Mouse (Mus musculus): ENCODE measurements around the gene Cab39. TPM values are rescaled to one million over a fixed set of nuclear protein-coding genes. Genes with fewer than 3 reads are reported as not detected.

Gene Cab39
- polyA plus RNA-seq, 1 experiment from 2014 or later = 33.6 TPM

DNA sequence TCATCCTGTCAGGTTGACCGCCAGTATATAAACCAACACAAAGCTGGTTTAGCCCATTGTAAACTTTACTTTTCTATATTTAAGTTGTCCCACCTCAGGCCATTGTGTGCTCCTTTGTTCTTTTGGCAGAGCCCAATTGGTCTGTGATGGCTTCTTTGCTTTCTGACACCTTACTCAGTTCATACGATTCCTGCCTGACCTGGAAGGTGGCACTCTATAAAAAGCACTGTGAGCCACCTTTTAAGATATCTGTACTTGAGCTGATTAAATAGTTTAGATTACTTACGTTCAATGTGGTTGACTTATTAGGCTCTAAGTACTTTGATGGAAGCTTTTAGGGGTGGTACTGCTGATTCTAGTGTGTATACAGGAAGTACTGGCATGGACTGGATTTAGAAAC is 46.1 kb downstream of the Cab39 start:
- no peak for DNase-seq (ENCODE audit: low spot score)
- Histone ChIP-seq H3K36me3 (replicated peaks) (peaks cover 64% of the 10 kb centered on the region), H3K4me1 (no peaks in the 10 kb centered on the region), H3K4me3 (no peak overlapping the region), H3K9me3 (no peaks in the 10 kb centered on the region), H3K27ac (replicated peaks) (no peak overlapping the region), H3K27me3 (replicated peaks; ENCODE audit: low read depth, poor library complexity, severe bottlenecking) (no peaks in the 10 kb centered on the region)
- 87% methylated on average over 3 of the region's 3 CpGs for WGBS

DNA sequence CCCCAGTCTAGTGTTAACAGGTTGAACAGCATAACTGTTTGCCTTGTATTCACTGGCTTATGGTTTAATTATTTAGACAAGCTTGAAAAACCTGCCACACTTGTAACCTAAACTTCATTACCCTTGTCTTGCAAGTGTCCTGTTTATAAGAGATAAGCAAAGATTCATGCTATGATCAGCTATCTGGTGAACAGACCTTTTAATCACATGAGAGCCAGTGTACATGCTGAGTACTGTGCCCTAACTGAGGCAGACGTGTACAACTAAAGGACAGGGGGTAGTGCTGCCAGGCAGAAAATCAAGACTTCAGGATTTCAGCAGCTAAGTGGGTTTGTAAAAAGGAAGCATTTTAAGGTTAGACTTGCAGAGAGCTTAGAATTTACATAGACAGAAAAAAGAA is 46.5 kb downstream of the Cab39 start:
- H3K4me3 ChIP-seq = no peak overlapping the region
- WGBS = 84% methylated on average over 1 of the region's 1 CpGs
- peaks cover 64% of the 10 kb centered on the region for H3K36me3 ChIP-seq (replicated peaks)
- no peaks in the 10 kb centered on the region for H3K4me1 ChIP-seq
- H3K9me3 ChIP-seq = no peaks in the 10 kb centered on the region
- H3K27ac ChIP-seq (replicated peaks) = no peak overlapping the region
- no peaks in the 10 kb centered on the region for H3K27me3 ChIP-seq (replicated peaks; ENCODE audit: low read depth, poor library complexity, severe bottlenecking)
- no peak for DNase-seq (ENCODE audit: low spot score)

DNA sequence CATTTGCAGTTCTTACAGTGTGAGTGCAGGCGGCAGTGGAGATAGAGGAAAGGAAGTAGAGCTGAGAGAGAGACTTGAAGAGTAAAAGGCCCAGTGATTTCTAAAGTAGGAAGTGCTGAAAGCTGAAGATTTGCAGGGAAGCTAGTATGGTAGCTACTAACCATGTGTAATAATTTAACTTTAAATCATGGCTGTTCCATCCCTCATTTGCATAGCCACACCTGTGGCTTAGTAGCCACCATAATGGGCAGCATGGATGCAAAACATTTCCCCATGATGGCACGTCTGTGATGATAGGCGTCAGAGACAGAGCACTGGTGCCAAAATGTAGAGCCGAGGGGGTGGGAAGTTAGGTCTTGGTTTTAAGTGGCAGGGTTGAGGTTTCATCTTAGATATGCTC is 47.2 kb downstream of the Cab39 start:
- H3K4me3 ChIP-seq = no peak overlapping the region
- no peaks in the 10 kb centered on the region for H3K9me3 ChIP-seq
- no peaks in the 10 kb centered on the region for H3K4me1 ChIP-seq
- peaks cover 64% of the 10 kb centered on the region for H3K36me3 ChIP-seq (replicated peaks)
- no peak for DNase-seq (ENCODE audit: low spot score)
- WGBS = 88% methylated on average over 4 of the region's 4 CpGs
- no peaks in the 10 kb centered on the region for H3K27me3 ChIP-seq (replicated peaks; ENCODE audit: low read depth, poor library complexity, severe bottlenecking)
- no peak overlapping the region for H3K27ac ChIP-seq (replicated peaks)

DNA sequence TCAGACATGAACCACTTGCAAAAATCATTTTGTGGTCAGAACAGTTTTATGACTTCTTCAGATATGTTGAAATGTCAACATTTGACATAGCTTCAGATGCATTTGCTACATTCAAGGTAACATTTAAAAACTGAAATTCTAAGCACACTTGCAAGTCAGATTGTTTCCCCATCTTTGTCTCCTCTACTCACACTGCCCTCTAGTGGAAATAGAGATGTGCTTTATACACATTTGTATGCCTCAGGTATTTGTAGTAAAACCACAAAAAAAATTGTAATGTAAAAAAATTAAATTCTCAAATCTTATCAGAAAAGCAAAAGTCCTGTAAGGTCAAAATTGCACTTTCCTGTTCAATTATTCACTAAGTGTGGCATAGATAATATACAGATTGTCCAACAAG is 49.0 kb downstream of the Cab39 start:
- no peaks in the 10 kb centered on the region for H3K27me3 ChIP-seq (replicated peaks; ENCODE audit: low read depth, poor library complexity, severe bottlenecking)
- H3K4me1 ChIP-seq = no peaks in the 10 kb centered on the region
- no peak for DNase-seq (ENCODE audit: low spot score)
- no peak overlapping the region for H3K27ac ChIP-seq (replicated peaks)
- no peaks in the 10 kb centered on the region for H3K9me3 ChIP-seq
- no peak overlapping the region for H3K4me3 ChIP-seq
- H3K36me3 ChIP-seq (replicated peaks) = peaks cover 66% of the 10 kb centered on the region

DNA sequence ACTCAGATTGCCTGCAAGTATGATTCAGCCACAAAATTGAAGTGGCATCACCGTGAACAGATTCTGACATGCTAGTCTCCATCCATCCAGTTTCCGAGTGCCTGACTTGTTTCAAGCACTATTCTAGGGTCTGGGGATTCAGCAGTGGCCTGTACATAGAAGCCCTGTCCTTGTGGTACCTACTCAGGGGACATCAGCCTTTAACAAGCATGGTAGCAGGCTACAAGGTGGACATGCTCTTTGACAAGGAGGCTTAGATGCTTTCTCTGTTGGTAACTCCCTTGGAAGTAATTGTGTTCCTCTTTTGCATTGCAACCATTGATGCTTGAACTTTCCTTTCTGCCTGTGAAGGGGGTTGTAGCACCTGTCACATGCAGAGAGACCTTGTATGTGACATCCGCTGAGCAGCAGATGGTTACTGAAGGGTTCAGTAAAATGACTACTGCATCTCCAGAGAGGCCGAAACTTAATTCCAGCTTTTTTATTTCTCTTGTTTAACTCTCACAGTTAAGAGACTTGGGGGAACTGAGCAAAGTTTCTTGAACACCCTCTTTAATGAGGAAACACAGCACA is 50.1 kb downstream of the Cab39 start:
- Histone ChIP-seq H3K27me3 (replicated peaks; ENCODE audit: low read depth, poor library complexity, severe bottlenecking) (no peaks in the 10 kb centered on the region), H3K27ac (replicated peaks) (no peak overlapping the region), H3K9me3 (no peaks in the 10 kb centered on the region), H3K4me3 (no peak overlapping the region), H3K4me1 (no peaks in the 10 kb centered on the region), H3K36me3 (replicated peaks) (peaks cover 67% of the 10 kb centered on the region)
- no peak for DNase-seq (ENCODE audit: low spot score)
- 90% methylated on average over 4 of the region's 4 CpGs for WGBS

DNA sequence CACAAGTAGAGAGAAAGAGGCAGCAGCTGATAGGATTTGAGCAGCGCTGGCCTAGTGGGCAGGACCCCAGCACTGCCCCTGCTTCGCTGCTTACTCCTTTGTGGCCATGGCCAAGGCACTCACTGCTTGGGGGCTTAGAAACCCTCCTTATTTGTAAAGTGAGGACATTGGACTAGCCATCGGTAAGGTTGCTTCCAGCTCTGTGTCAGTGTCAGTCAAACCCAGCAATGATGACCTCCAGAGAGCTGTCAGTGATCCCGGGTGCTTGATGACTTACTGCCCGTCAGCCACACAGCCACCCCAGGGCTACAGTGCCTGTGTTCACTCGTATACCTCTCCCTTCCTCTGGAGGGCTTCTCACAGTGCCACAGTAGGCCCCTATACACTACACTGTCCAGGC is 51.7 kb downstream of the Cab39 start:
- Histone ChIP-seq H3K27me3 (replicated peaks; ENCODE audit: low read depth, poor library complexity, severe bottlenecking) (no peaks in the 10 kb centered on the region), H3K9me3 (no peaks in the 10 kb centered on the region), H3K4me1 (no peaks in the 10 kb centered on the region), H3K4me3 (no peak overlapping the region), H3K27ac (replicated peaks) (no peak overlapping the region), H3K36me3 (replicated peaks) (peaks cover 75% of the 10 kb centered on the region)
- no peak for DNase-seq (ENCODE audit: low spot score)
- 88% methylated on average over 6 of the region's 6 CpGs for WGBS

DNA sequence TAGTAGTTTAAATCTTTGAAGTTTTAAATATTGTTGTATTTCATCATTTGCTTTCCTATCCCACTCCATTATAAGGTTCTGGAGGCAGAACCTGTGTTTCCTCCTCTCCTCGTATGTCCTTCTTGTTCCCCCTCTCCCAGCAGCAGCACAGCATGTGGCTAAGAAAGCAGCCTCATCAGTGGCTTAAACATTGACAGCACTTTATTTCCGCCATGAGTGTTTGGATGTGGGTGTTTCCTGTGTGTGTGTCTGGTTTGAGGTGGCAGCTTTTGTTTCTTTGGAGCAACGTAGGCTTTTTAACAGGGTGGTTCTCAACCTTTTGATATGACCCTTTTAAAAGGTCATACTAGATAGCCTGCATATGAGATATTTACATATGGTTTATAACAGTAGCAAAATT is 52.2 kb downstream of the Cab39 start:
- H3K9me3 ChIP-seq = no peaks in the 10 kb centered on the region
- no peak overlapping the region for H3K4me3 ChIP-seq
- DNase-seq (ENCODE audit: low spot score) = no peak
- no peaks in the 10 kb centered on the region for H3K27me3 ChIP-seq (replicated peaks; ENCODE audit: low read depth, poor library complexity, severe bottlenecking)
- WGBS = 80% methylated on average over 3 of the region's 3 CpGs
- H3K4me1 ChIP-seq = no peaks in the 10 kb centered on the region
- no peak overlapping the region for H3K27ac ChIP-seq (replicated peaks)
- peaks cover 75% of the 10 kb centered on the region for H3K36me3 ChIP-seq (replicated peaks)

DNA sequence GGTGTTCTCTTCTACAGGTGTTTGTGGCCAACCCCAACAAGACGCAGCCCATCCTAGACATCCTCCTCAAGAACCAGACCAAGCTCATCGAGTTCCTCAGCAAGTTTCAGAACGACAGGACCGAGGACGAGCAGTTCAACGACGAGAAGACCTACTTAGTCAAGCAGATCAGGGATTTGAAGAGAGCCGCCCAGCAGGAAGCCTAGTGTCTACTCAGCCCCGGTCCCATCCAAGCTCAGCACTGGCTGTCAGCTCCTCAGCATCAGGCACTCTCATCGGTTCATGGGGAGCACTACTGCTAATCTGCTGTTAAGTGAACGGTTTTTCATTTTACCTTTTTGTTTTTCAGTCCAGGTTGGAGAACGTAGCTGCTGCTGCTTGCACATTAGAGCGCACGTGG is 55.8 kb downstream of the Cab39 start:
- Histone ChIP-seq H3K36me3 (replicated peaks) (peaks cover 74% of the 10 kb centered on the region), H3K27ac (replicated peaks) (no peak overlapping the region), H3K27me3 (replicated peaks; ENCODE audit: low read depth, poor library complexity, severe bottlenecking) (no peaks in the 10 kb centered on the region), H3K4me1 (peaks cover 4% of the 10 kb centered on the region), H3K9me3 (no peaks in the 10 kb centered on the region), H3K4me3 (no peak overlapping the region)
- DNase-seq (ENCODE audit: low spot score) = no peak
- 92% methylated on average over 14 of the region's 14 CpGs for WGBS

DNA sequence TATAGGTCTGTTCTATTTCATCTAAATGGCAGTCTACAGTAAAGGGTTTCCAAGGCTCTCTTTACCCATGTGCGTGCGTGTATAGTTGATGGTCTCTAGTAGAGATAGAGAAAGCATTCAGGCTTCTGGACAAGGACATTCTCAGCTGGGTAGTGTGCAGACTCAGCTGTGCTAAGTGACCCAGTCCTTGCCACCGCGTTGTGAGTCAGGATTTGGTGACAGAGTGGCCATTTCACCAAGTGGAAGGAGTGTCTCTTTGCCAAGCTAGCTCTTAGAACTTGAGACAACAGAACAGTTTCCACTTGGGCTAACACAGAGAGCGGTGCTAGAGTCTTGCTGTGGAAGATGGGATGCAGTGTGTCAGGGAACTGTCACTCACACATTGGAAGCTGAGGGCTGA is 57.6 kb downstream of the Cab39 start:
- 94% methylated on average over 5 of the region's 5 CpGs for WGBS
- Histone ChIP-seq H3K27ac (replicated peaks) (no peak overlapping the region), H3K9me3 (no peaks in the 10 kb centered on the region), H3K4me1 (peaks cover 7% of the 10 kb centered on the region), H3K36me3 (replicated peaks) (peaks cover 72% of the 10 kb centered on the region), H3K4me3 (no peak overlapping the region), H3K27me3 (replicated peaks; ENCODE audit: low read depth, poor library complexity, severe bottlenecking) (no peaks in the 10 kb centered on the region)
- no peak for DNase-seq (ENCODE audit: low spot score)

DNA sequence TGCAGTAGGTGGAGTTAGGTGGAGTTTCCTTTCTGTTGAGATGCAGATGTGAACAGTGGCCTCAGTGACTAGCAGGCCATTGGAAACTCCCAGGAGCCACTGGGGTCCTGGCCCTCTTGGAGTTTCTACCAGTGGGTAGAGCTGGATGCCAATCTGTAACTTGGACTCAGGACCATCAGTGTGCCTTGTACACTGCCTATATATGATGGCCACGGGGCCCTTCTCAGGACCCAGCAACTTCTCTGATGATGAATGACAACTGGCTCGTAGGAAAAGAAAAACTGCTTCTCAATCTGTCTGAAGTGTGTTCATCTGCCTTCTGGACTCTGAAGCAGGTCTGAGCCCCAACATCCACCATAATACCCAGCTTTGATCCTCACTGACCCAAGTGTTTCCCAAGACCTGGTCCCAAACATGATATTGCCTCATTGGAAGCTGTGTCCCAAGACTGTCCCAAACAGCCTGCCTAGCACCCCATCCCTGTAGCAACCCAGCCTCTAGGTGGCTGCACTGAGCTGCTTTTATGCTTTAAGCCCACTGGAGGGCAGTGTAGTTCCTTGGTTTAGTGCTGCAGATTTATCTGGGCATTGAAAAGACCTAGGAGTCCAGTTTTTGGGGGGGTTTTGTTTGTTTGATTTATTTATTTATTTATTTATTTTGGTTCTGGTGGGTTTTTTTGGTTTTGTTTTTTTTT is 59.9 kb downstream of the Cab39 start:
- Histone ChIP-seq H3K36me3 (replicated peaks) (peaks cover 58% of the 10 kb centered on the region), H3K4me1 (peaks cover 7% of the 10 kb centered on the region), H3K4me3 (no peak overlapping the region), H3K27ac (replicated peaks) (no peak overlapping the region), H3K9me3 (no peaks in the 10 kb centered on the region), H3K27me3 (replicated peaks; ENCODE audit: low read depth, poor library complexity, severe bottlenecking) (no peaks in the 10 kb centered on the region)
- 91% methylated on average over 2 of the region's 2 CpGs for WGBS
- peak; percentile 70 for DNase-seq (ENCODE audit: low spot score)

DNA sequence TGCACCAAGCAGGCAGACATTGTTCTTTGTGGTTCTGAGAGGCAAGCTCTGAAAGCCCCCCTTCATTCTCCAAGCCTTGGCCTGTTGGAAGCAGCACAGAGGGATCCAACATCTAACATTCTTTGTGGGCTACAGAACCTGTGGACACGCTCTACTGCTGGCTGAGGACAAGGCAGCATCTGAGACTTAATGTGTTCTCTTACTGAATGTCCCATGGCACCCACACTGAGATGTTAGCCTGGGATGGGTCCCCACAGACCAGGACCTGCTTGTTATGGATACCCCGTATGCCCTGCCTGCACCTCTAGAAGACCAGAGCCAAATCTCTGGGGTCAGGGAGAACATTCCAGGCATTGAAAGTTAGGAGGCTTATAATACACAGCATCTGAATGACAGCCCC is 60.6 kb downstream of the Cab39 start:
- no peak for DNase-seq (ENCODE audit: low spot score)
- Histone ChIP-seq H3K4me3 (no peak overlapping the region), H3K27ac (replicated peaks) (0 out of 2 replicates have a peak overlapping the region, but pooled peaks have one; percentile 3), H3K27me3 (replicated peaks; ENCODE audit: low read depth, poor library complexity, severe bottlenecking) (no peaks in the 10 kb centered on the region), H3K4me1 (peaks cover 7% of the 10 kb centered on the region), H3K9me3 (no peaks in the 10 kb centered on the region), H3K36me3 (replicated peaks) (peaks cover 51% of the 10 kb centered on the region)
- 88% methylated on average over 2 of the region's 2 CpGs for WGBS

DNA sequence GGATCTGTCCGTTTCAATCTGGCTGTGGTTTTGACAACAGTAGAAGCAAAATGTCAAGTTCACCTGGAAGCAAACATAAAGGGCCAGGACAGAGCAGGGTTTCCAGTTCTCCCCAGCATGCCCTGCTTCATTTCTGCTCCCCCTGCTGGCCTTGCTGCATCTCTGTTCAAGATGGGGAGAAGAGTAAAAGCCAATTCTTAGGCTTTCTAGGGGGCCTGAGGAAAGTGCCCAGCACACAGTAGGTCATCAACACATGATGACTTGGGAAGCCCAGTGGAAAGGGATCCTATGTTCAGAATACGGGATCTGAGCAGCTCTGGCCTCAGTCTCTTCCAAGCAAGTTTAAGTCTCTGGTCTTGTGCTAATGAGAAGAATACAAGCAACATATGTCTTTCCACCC is 61.2 kb downstream of the Cab39 start:
- WGBS = 71% methylated on average over 2 of the region's 2 CpGs
- H3K4me1 ChIP-seq = peaks cover 7% of the 10 kb centered on the region
- H3K9me3 ChIP-seq = no peaks in the 10 kb centered on the region

DNA sequence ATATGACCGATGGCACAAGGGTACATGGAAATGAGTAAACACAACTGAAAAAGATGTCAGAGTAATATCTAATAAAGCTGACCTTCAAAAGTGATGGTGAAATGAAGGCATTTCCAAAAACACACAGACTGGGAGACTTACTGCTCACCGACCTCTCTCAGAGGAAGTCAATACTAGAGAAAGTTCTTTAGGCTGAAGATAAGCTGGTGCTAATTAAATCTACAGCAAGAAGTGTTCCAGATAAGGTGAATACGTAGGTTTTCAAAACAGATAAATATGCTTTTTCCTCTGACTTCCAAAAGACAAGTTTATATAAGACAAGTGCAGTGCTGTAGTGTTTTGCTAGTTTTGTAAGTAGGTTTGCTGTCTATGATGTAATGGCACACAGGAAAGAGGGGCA is 63.0 kb downstream of the Cab39 start:
- no peak overlapping the region for H3K4me3 ChIP-seq
- WGBS = 87% methylated on average over 3 of the region's 3 CpGs
- no peaks in the 10 kb centered on the region for H3K27me3 ChIP-seq (replicated peaks; ENCODE audit: low read depth, poor library complexity, severe bottlenecking)
- peaks cover 29% of the 10 kb centered on the region for H3K36me3 ChIP-seq (replicated peaks)
- DNase-seq (ENCODE audit: low spot score) = no peak
- H3K4me1 ChIP-seq = peaks cover 7% of the 10 kb centered on the region
- H3K27ac ChIP-seq (replicated peaks) = no peak overlapping the region
- peaks cover 1% of the 10 kb centered on the region; the same call in 1 of the 2 replicates for H3K9me3 ChIP-seq

More for the DNA sequence above, 61.2 kb downstream of the Cab39 start:
- H3K27ac ChIP-seq (replicated peaks) = no peak overlapping the region
- no peaks in the 10 kb centered on the region for H3K27me3 ChIP-seq (replicated peaks; ENCODE audit: low read depth, poor library complexity, severe bottlenecking)
- DNase-seq (ENCODE audit: low spot score) = no peak
- peaks cover 45% of the 10 kb centered on the region for H3K36me3 ChIP-seq (replicated peaks)
- H3K4me3 ChIP-seq = no peak overlapping the region
